Mouse (Mus musculus): ENCODE data around the gene Cul5.

The Cul5 gene

GRCm38 (mm10) chr9:53607192-53607591 lies 62.6 kb downstream of the Cul5 start:
- no peak for DNase-seq (ENCODE audit: low spot score in 2 of 2)

GRCm38 (mm10) chr9:53604954-53605353 lies 64.9 kb downstream of the Cul5 start:
- DNase-seq (ENCODE audit: low spot score in 2 of 2): peak in 1 of 2 experiments; percentile 26

- DNase-seq (ENCODE audit: low spot score in 2 of 2): no peak
Observed at GRCm38 (mm10) chr9:53603849-53604248, 66.0 kb downstream of the Cul5 start.

DNA sequence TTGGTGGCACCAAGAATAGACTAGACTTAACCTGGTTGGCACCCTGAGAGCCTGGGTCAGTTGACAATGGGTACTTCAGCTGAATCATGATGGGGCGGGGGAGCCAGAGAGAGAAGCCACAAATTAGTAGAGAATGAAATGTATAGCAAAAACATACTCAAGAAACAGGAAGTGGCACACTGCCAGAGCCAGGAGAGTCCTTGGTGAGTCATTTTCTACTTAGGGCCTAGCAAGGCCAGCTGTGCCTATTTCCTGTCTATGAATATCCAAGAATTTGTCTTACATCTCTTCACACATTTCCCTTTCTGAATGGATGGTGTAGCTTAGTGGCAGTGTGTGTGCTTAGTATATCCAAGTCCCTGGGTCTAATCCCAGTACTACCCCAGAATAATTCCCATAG lies 66.4 kb downstream of the Cul5 start:
- DNase-seq (ENCODE audit: low spot score in 2 of 2): peak in 1 of 2 experiments; percentile 32

- DNase-seq (ENCODE audit: low spot score in 2 of 2): no peak
Observed at GRCm38 (mm10) chr9:53601541-53601940, 68.3 kb downstream of the Cul5 start.

DNA sequence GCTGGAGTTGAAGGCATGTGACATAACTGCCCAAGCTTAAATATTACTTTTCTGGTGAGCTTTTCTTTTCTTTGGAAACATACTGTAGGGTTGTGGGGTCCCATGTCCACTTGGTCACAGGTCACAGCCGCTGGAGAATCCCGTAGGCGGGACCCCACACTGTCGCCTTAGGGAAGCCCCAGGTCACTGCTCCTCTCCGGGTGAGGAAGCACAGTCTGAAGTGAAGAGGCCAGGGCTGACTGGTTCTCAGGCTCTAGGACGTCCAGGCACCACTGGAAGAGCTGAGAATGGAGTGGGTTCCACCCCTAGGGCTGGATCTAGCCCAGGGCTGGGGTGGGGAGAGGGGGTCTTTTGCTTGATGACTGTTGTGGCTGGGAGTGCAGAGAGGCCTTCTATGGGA lies 71.2 kb downstream of the Cul5 start:
- no peak for DNase-seq (ENCODE audit: low spot score in 2 of 2)

- no peak for DNase-seq (ENCODE audit: low spot score in 2 of 2)
Observed at GRCm38 (mm10) chr9:53596971-53597600, 72.7 kb downstream of the Cul5 start.

DNA sequence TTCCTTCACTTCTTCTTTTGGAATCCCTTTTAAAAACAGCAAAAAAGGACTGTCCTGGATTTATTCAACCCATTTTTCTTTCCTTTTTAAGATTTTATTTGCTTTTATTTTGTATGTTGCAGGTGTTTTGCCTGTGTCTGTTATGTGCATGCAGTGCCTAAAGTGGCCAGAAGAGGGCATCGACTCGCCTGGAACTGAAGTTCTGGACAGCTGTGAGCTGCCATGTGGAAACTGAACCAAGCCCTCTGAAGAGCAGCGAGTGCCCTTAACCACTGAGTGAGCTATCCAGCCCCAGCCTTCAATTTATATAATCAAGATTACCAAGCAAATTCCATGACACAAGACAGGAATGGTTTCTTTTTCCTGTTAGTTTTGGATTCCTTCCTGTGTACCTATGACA lies 75.0 kb downstream of the Cul5 start:
- DNase-seq (ENCODE audit: low spot score in 2 of 2): peak; percentile 60 to 72

DNA sequence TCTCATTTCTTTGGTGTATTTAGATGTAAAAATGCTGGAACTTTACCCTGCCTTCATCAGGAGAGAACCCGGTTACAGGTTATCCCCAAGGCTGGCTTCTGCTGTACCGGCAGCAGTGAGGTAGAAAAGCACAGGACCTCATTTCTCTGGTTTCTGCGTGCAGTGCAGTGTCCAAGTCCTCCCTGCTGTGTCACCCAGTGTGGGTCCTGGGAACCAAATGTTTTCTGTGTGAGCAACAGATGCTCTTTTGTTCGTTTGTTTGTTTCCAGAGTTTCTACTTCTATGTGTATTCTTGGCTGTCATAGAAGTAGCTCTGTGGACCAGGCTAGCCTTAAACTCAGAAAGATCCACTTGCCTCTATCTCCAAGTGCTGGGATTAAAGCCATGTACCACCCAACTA lies 87.9 kb downstream of the Cul5 start:
- DNase-seq (ENCODE audit: low spot score in 2 of 2): peak in 1 of 2 experiments; percentile 11

GRCm38 (mm10) chr9:53575721-53576120 lies 94.1 kb downstream of the Cul5 start:
- no peak for DNase-seq (ENCODE audit: low spot score in 2 of 2)

DNA sequence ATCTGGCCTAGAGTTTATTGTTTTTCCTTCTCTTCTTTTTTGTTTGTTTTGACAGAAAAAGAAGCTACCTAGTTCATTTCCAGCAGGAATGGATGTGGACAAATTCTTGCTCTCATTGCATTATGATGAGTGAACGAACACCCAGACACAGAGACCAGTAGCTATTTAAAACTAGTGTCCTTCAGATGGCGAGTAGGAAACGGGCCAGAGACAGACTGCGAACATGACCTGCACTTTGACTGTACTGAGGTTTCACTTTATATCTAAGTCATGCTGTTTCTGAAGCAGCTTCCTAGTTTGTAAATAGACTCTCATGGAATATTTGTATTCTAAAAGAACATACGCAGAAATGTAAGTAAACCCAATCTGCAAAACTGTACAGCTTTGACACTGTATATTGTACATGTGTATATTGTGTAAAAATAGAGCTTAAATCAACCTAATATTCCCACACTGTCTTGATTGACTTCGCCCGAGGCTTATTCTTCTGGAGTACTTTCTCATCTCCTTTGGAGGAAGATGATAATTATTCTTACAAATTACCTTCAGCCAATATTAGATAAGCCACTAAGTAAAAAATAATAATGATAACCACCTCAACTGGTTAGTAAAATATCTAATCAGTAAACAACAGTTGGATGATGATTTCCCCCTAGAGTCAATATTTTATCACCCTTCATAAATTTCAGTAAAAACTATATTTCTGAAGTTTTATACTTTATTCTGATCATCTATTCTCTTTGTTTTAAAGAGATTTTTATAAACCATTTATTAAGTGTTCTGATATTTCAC lies 97.1 kb downstream of the Cul5 start:
- DNase-seq (ENCODE audit: low spot score in 2 of 2): no peak

- peak in 1 of 2 experiments; percentile 30 for DNase-seq (ENCODE audit: low spot score in 2 of 2)
Observed at GRCm38 (mm10) chr9:53570662-53571061, 99.2 kb downstream of the Cul5 start.
